Mouse (Mus musculus): Measurements from ENCODE around the gene Zbp1.

GRCm38 (mm10) chr2:173266349-173267112 lies 47.8 kb upstream of the Zbp1 start:
- TF ChIP-seq POLR2A (IDR thresholded peaks at IDR 0.05; ENCODE audit: borderline replicate concordance, insufficient read depth, low read length) (no peak), CTCF (IDR thresholded peaks at IDR 0.05; ENCODE audit: borderline replicate concordance, insufficient read depth, low read depth, low read length) (no peak)

All from cerebellum, adult 2 months (tissue).